Mouse (Mus musculus): Measurements from ENCODE around the gene Ubtfl1.

DNA sequence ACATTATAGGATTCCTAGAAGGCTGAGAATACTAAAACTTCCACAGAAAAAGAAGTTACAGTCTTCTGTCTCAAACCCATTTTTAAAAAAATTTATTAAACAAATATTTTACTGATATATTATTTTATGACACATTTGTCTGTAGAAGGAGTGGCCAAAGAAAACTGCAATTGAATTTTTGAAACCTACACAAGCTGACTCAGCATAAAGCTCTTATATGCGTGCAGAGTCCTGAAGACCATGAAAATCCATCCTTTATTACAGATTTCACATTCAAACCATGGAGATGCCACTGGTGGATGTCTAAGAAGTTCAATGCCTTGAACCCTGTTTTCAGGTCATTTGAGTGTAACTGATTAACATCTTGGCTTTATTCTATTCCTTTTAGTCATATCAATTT, 4.6 kb upstream of the Ubtfl1 start:
- no peak for TF ChIP-seq CTCF (IDR thresholded peaks at IDR 0.05; ENCODE audit: insufficient read depth, low read depth, low read length)
- no peak for TF ChIP-seq POLR2A (IDR thresholded peaks at IDR 0.05; ENCODE audit: insufficient read depth, low read depth, low read length)
